Mouse (Mus musculus) ES-E14 (cell line): ENCODE data around the gene Lurap1l. TPM values are rescaled to one million over a fixed set of nuclear protein-coding genes. Genes with fewer than 3 reads are reported as not detected.

Experiments
- DNase-seq: peaks from one replicate; pipeline ENCODE4 v3.0.0-alpha.2; 2013; ENCODE audit warnings: low read depth, low spot score
- H3K27ac ChIP-seq: 2 replicates; pipeline ENCODE4 v1.5.1; 2012; ENCODE audit warnings: low read depth, mild to moderate bottlenecking, low read length, moderate library complexity, mixed read lengths; ENCODE audit not compliant: poor library complexity, insufficient read depth, severe bottlenecking
- H3K36me3 ChIP-seq: 2 replicates; pipeline ENCODE4 v1.6.1; 2012; ENCODE audit warnings: mild to moderate bottlenecking, low read length, moderate library complexity, mixed read lengths; ENCODE audit not compliant: control insufficient read depth, poor library complexity, insufficient read depth, severe bottlenecking
- H3K4me1 ChIP-seq, 2 experiments: fragments of 150-350 bp in 1 of 2; sonication (generic) in 1 of 2; 2 replicates each; pipeline ENCODE4 v1.6.1; 2012; ENCODE audit warnings: low read length in 2 of 2, mild to moderate bottlenecking in 1 of 2, mixed read lengths in 1 of 2; ENCODE audit not compliant: control insufficient read depth in 2 of 2, insufficient read depth in 2 of 2, poor library complexity in 1 of 2
- H3K4me3 ChIP-seq, 2 experiments: fragments of 150-350 bp in 1 of 2; sonication (generic) in 1 of 2; 2 replicates each; pipeline ENCODE4 v1.5.1; 2012; ENCODE audit warnings: low read length in 2 of 2, low read depth in 1 of 2, mild to moderate bottlenecking in 1 of 2, mixed read lengths in 1 of 2; ENCODE audit not compliant: insufficient read depth in 1 of 2, poor library complexity in 1 of 2, severe bottlenecking in 1 of 2
- H3K9ac ChIP-seq: 2 replicates; pipeline ENCODE4 v1.6.1; 2012; ENCODE audit warnings: low read depth, mild to moderate bottlenecking, low read length, mixed read lengths; ENCODE audit not compliant: poor library complexity, insufficient read depth, severe bottlenecking
- H3K9me3 ChIP-seq: fragments of 150-350 bp; sonication (generic); 2 replicates; pipeline ENCODE4 v1.6.1; 2012; ENCODE audit warnings: low read depth, mild to moderate bottlenecking, low read length; ENCODE audit not compliant: control insufficient read depth, insufficient read depth
- CHD2 ChIP-seq: IDR thresholded peaks from 2 replicates; pipeline ENCODE4 v1.6.1; 2014; ENCODE audit warnings: mild to moderate bottlenecking, low read depth, low read length, inconsistent platforms
- HCFC1 ChIP-seq: IDR thresholded peaks from 2 replicates; pipeline ENCODE4 v1.6.1; 2012; ENCODE audit warnings: low read length, inconsistent platforms, borderline replicate concordance; ENCODE audit not compliant: insufficient read depth
- MAFK ChIP-seq: IDR thresholded peaks from 2 replicates; pipeline ENCODE4 v1.6.1; 2014; ENCODE audit warnings: mild to moderate bottlenecking, low read depth, low read length, inconsistent platforms; ENCODE audit not compliant: insufficient read depth
- ZC3H11A ChIP-seq: IDR thresholded peaks from 2 replicates; pipeline ENCODE4 v1.6.1; 2012; ENCODE audit warnings: low read depth, mild to moderate bottlenecking, inconsistent platforms, low read length, borderline replicate concordance
- ZNF384 ChIP-seq: IDR thresholded peaks from 2 replicates; pipeline ENCODE4 v1.6.1; 2012; ENCODE audit warnings: low read depth, low read length, inconsistent platforms
- in situ Hi-C, 2 experiments: fragments of 600-800 bp; cut with MboI; formaldehyde crosslinking; loops; one replicate each; pipeline ENCODE4 v1.15.1; 2025; ENCODE audit warnings: low sequenced_read_pairs in 2 of 2, inconsistent platforms in 1 of 2; ENCODE audit not compliant: unreplicated experiment in 2 of 2
- total RNA-seq: library from RNA; depleted of rRNA; stranded (reverse); fragments of 300-350 nt; gene quantifications from 2 replicates; pipeline ENCODE4 v1.2.3, GENCODE M21; 2012

Lurap1l gene
- total RNA-seq, 1 experiment = 2.5 TPM

- Histone ChIP-seq H3K4me1 (no peaks in the 10 kb centered on the region), H3K4me3 (no peak overlapping the region), H3K36me3 (no peaks in the 10 kb centered on the region), H3K9ac (no peak overlapping the region), H3K9me3 (no peaks in the 10 kb centered on the region), H3K27ac (no peak overlapping the region)
- in situ Hi-C loops = no loop called here
- DNase-seq = peak; percentile 7
- TF ChIP-seq ZC3H11A = no peak
Measured at GRCm38 (mm10) chr4:80941978-80942377, 31.5 kb downstream of the Lurap1l start.

DNA sequence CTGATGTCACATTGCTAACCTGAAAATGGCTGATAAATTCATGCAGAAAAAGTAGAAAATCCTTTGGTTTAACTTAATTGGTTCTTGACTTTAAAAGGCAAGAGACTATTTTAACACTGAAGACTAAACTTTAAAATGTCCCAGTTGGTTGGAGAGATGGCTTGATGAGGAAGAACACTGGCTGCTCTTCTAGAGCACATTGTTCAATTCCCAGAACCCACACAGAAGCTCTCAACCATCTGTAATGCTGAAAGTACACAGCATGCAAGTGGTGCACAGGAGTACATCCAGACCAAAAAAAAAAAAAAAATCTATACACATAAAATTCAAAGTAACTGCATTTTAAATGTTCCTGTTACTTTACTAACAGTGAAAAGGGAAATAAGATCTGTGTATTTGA lies 34.2 kb downstream of the Lurap1l start:
- H3K4me1 ChIP-seq = no peaks in the 10 kb centered on the region
- H3K4me3 ChIP-seq = no peak overlapping the region
- no peak overlapping the region for H3K9ac ChIP-seq
- no peaks in the 10 kb centered on the region for H3K9me3 ChIP-seq
- in situ Hi-C loops = no loop called here
- no peaks in the 10 kb centered on the region for H3K36me3 ChIP-seq
- no peak for TF ChIP-seq MAFK
- TF ChIP-seq CHD2 = no peak
- TF ChIP-seq ZC3H11A = no peak
- TF ChIP-seq ZNF384 = no peak
- TF ChIP-seq HCFC1 = no peak
- DNase-seq = no peak
- H3K27ac ChIP-seq = no peak overlapping the region

- Histone ChIP-seq H3K27ac (no peak overlapping the region), H3K4me3 (no peak overlapping the region), H3K4me1 (no peaks in the 10 kb centered on the region), H3K9ac (no peak overlapping the region), H3K36me3 (no peaks in the 10 kb centered on the region), H3K9me3 (no peaks in the 10 kb centered on the region)
- in situ Hi-C loops = no loop called here
- TF ChIP-seq ZC3H11A (no peak), MAFK (no peak), HCFC1 (no peak), ZNF384 (no peak), CHD2 (no peak)
- DNase-seq = no peak
Measured at GRCm38 (mm10) chr4:80949110-80949509, 38.7 kb downstream of the Lurap1l start.

GRCm38 (mm10) chr4:80949720-80950119 lies 39.3 kb downstream of the Lurap1l start:
- TF ChIP-seq CHD2 (no peak), ZC3H11A (no peak), HCFC1 (no peak), ZNF384 (no peak), MAFK (no peak)
- Histone ChIP-seq H3K4me3 (no peak overlapping the region), H3K9ac (no peak overlapping the region), H3K9me3 (no peaks in the 10 kb centered on the region), H3K4me1 (no peaks in the 10 kb centered on the region), H3K27ac (no peak overlapping the region), H3K36me3 (no peaks in the 10 kb centered on the region)
- no peak for DNase-seq
- in situ Hi-C loops = no loop called here

DNA sequence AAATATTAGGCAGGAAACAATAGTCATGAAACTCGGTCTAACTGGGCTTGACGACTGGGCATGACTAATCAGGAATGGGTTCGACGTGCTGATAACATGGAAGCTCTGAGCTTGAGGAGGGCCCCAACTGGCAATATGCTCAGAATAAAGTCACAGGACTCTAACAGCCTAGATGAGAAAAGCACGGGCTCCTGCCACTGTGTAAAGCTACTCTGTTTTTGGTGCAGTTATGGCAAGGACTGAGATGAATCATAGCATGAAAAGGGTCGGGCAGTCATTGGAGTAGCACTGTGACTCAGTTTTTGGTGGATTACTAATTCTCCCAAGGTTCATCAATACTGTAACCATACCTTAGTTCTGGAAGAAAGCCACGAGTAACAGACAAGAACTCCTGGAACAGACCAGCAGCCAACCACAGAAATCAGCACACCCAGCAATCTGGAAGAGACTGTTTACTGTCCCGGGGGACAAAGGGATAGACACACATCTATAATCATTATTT lies 39.9 kb downstream of the Lurap1l start:
- Histone ChIP-seq H3K4me1 (no peaks in the 10 kb centered on the region), H3K4me3 (no peak overlapping the region), H3K36me3 (no peaks in the 10 kb centered on the region), H3K27ac (no peak overlapping the region), H3K9me3 (no peaks in the 10 kb centered on the region), H3K9ac (no peak overlapping the region)
- TF ChIP-seq CHD2 (no peak), ZC3H11A (no peak), ZNF384 (no peak), MAFK (no peak), HCFC1 (no peak)
- no peak for DNase-seq
- in situ Hi-C loops = no loop called here
